Mouse (Mus musculus): Measurements from ENCODE around the gene Gm20388.

- TF ChIP-seq ZC3H11A (IDR thresholded peaks at IDR 0.05; ENCODE audit: borderline replicate concordance, low read depth, low read length) = no peak
- TF ChIP-seq CHD2 (IDR thresholded peaks at IDR 0.05; ENCODE audit: low read depth, low read length) = no peak
Measured at GRCm38 (mm10) chr8:122979865-122980509, 3069.3 kb downstream of the Gm20388 start.
